Mouse (Mus musculus): Measurements from ENCODE around the gene Nid2.

DNA sequence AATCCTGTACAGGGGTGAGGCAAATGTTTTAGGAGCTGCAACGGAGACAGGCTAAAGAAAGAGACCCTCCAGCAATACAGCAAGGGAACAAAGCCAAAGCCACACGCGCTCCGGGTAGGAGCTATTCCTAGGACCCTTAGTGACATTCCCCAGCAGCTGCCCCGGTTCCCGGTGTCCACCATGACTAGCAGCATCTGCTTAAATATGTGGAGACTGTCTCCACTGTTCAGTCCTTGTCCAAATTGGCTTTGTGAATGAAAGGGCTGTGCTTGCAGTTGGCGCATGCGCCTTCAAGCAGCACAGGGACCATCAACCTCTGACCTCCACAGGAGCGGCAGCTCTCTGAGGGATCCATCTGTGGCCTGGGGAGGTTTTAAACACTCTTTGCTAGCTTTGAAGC, 41.9 kb upstream of the Nid2 start:
- TF ChIP-seq CTCF (IDR thresholded peaks at IDR 0.05; ENCODE audit: insufficient read depth, low read depth, low read length) (no peak), POLR2A (IDR thresholded peaks at IDR 0.05; ENCODE audit: insufficient read depth, low read depth, low read length) (no peak)
